Mouse (Mus musculus) C2C12 (cell line): ENCODE data around the gene Emc10. TPM values are rescaled to one million over a fixed set of nuclear protein-coding genes. Genes with fewer than 3 reads are reported as not detected.

ENCODE experiments used
- H3K27me3 ChIP-seq: one replicate; pipeline ENCODE4 v1.6.1; 2011; ENCODE audit not compliant: control insufficient read depth, insufficient read depth, insufficient read length
- H3K36me3 ChIP-seq: one replicate; pipeline ENCODE4 v1.6.1; 2011; ENCODE audit not compliant: control insufficient read depth, insufficient read depth
- H3K4me3 ChIP-seq: one replicate; pipeline ENCODE4 v1.5.1; 2011; ENCODE audit warnings: mild to moderate bottlenecking, control low read depth; ENCODE audit not compliant: poor library complexity, insufficient read depth, severe bottlenecking
- H3K79me2 ChIP-seq: one replicate; pipeline ENCODE4 v1.6.1; 2011; ENCODE audit not compliant: control insufficient read depth, insufficient read depth
- H3K79me3 ChIP-seq: one replicate; pipeline ENCODE4 v1.6.1; 2011; ENCODE audit warnings: low read depth, control low read depth
- H3ac ChIP-seq: one replicate; pipeline ENCODE3; 2011; ENCODE audit warnings: low read depth; ENCODE audit not compliant: control insufficient read depth, insufficient read length
- CEBPB ChIP-seq: IDR thresholded peaks from one replicate; pipeline ENCODE4 v1.6.1; 2011; ENCODE audit warnings: low read depth, mild to moderate bottlenecking, control low read depth, moderate library complexity
- CTCF ChIP-seq: IDR thresholded peaks from one replicate; pipeline ENCODE4 v1.5.1; 2011; ENCODE audit not compliant: control insufficient read depth, insufficient read depth, insufficient read length
- FOSL1 ChIP-seq: IDR thresholded peaks from one replicate; pipeline ENCODE4 v1.8.0; 2011; ENCODE audit warnings: mild to moderate bottlenecking, low read length; ENCODE audit not compliant: poor library complexity, insufficient read depth, severe bottlenecking
- MAX ChIP-seq: IDR thresholded peaks from one replicate; pipeline ENCODE4 v1.6.1; 2011; ENCODE audit warnings: mild to moderate bottlenecking, control low read depth
- MYOD1 ChIP-seq: IDR thresholded peaks from one replicate; pipeline ENCODE4 v1.6.1; 2011; ENCODE audit warnings: low read depth; ENCODE audit not compliant: control insufficient read depth, insufficient read length
- MYOG ChIP-seq: IDR thresholded peaks from one replicate; pipeline ENCODE4 v1.6.1; 2011; ENCODE audit not compliant: control insufficient read depth, insufficient read length; ENCODE audit errors: extremely low read depth
- USF1 ChIP-seq: IDR thresholded peaks from one replicate; pipeline ENCODE4 v1.6.1; 2011; ENCODE audit warnings: low read depth, mild to moderate bottlenecking, control low read depth, moderate library complexity
- polyA plus RNA-seq: library from polyadenylated mRNA; unstranded; fragments of >200 nt; fragmentation: generic; extraction: Trizol; gene quantifications from one replicate; pipeline ENCODE4 v1.2.1, GENCODE M21; 2012; ENCODE audit warnings: missing spikeins

Gene Emc10
- polyA plus RNA-seq, 1 experiment = 93.5 TPM

- H3K79me3 ChIP-seq = no peaks in the 10 kb centered on the region
- no peak overlapping the region for H3K4me3 ChIP-seq
- no peak overlapping the region for H3ac ChIP-seq
- H3K79me2 ChIP-seq = no peaks in the 10 kb centered on the region
- peaks cover 5% of the 10 kb centered on the region for H3K27me3 ChIP-seq
- H3K36me3 ChIP-seq = no peaks in the 10 kb centered on the region
- peak; percentile 12 for TF ChIP-seq CTCF
- no peak for TF ChIP-seq MAX
Measured at GRCm38 (mm10) chr7:44527483-44528398, 31.4 kb upstream of the Emc10 start.

- H3K79me3 ChIP-seq = no peaks in the 10 kb centered on the region
- H3K36me3 ChIP-seq = no peaks in the 10 kb centered on the region
- no peak for TF ChIP-seq CEBPB
- TF ChIP-seq MAX = no peak
- no peak for TF ChIP-seq USF1
- TF ChIP-seq CTCF = no peak
- TF ChIP-seq MYOD1 = no peak
- TF ChIP-seq FOSL1 = no peak
- TF ChIP-seq MYOG = no peak
- H3K27me3 ChIP-seq = peaks cover 12% of the 10 kb centered on the region
- H3K79me2 ChIP-seq = no peaks in the 10 kb centered on the region
- no peak overlapping the region for H3K4me3 ChIP-seq
- no peak overlapping the region for H3ac ChIP-seq
Measured at GRCm38 (mm10) chr7:44526414-44527154, 30.3 kb upstream of the Emc10 start.

- TF ChIP-seq MAX = no peak
- no peak for TF ChIP-seq FOSL1
- no peak for TF ChIP-seq CTCF
- TF ChIP-seq USF1 = no peak
- TF ChIP-seq MYOG = no peak
- no peak for TF ChIP-seq CEBPB
- no peak for TF ChIP-seq MYOD1
- Histone ChIP-seq H3K4me3 (no peak overlapping the region), H3K27me3 (peaks cover 18% of the 10 kb centered on the region), H3K79me2 (no peaks in the 10 kb centered on the region), H3K36me3 (no peaks in the 10 kb centered on the region), H3K79me3 (no peaks in the 10 kb centered on the region), H3ac (no peak overlapping the region)
Measured at GRCm38 (mm10) chr7:44525126-44525832, 28.9 kb upstream of the Emc10 start.

GRCm38 (mm10) chr7:44524502-44524901 lies 28.2 kb upstream of the Emc10 start, which contains the start of gene Mybpc2:
Mybpc2 (minus strand) TSS chr7:44524656.
- H3K4me3 ChIP-seq = no peak within 1 kb of the TSS
- H3ac ChIP-seq = no peak within 1 kb of the TSS
- no peaks in the 10 kb centered on the region for H3K36me3 ChIP-seq
- no peak for TF ChIP-seq CTCF
- H3K27me3 ChIP-seq = peaks cover 18% of the 10 kb centered on the region
- H3K79me3 ChIP-seq = no peaks in the 10 kb centered on the region
- H3K79me2 ChIP-seq = no peaks in the 10 kb centered on the region

GRCm38 (mm10) chr7:44523056-44523455 lies 26.7 kb upstream of the Emc10 start:
- Histone ChIP-seq H3K79me2 (no peaks in the 10 kb centered on the region), H3K36me3 (no peaks in the 10 kb centered on the region), H3K4me3 (no peak overlapping the region), H3ac (no peak overlapping the region), H3K27me3 (peaks cover 18% of the 10 kb centered on the region), H3K79me3 (no peaks in the 10 kb centered on the region)
- TF ChIP-seq MYOG (no peak), MAX (no peak), CTCF (no peak), USF1 (no peak), FOSL1 (no peak), CEBPB (no peak)
